Mouse (Mus musculus): Measurements from ENCODE around the gene Olfr1378. TPM values are rescaled to one million over a fixed set of nuclear protein-coding genes. Genes with fewer than 3 reads are reported as not detected.

Gene Olfr1378
- polyA plus RNA-seq, 1 experiment from 2014 or later = not detected

- H3K4me1 ChIP-seq (replicated peaks; ENCODE audit: control insufficient read depth, insufficient read depth, low read length) = no peaks in the 10 kb centered on the region
- 37% methylated on average over 14 of the region's 14 CpGs for WGBS
- no peaks in the 10 kb centered on the region for H3K36me3 ChIP-seq (ENCODE audit: control insufficient read depth, insufficient read depth)
- no peak for ATAC-seq
- no peaks in the 10 kb centered on the region for H3K9me3 ChIP-seq (ENCODE audit: control insufficient read depth)
- TF ChIP-seq CTCF (IDR thresholded peaks at IDR 0.05; ENCODE audit: low read depth) = peak; percentile 95
- H3K27ac ChIP-seq (ENCODE audit: low read depth, low read length) = no peak overlapping the region
- H3K27me3 ChIP-seq (replicated peaks; ENCODE audit: control insufficient read depth, insufficient read depth, low read length) = no peaks in the 10 kb centered on the region
- H3K4me2 ChIP-seq (replicated peaks; ENCODE audit: low read depth) = no peak overlapping the region
- H3K4me3 ChIP-seq (ENCODE audit: low read depth, low read length) = no peak overlapping the region
- H3K9ac ChIP-seq (ENCODE audit: low read depth, low read length) = no peak overlapping the region
These were observed 26.5 kb upstream of the Olfr1378 start for GRCm38 (mm10) chr11:50939621-50940366.

GRCm38 (mm10) chr11:50942386-50942785 lies 23.9 kb upstream of the Olfr1378 start:
- no peak for TF ChIP-seq CTCF (IDR thresholded peaks at IDR 0.05; ENCODE audit: low read depth)
- Histone ChIP-seq H3K4me1 (replicated peaks; ENCODE audit: control insufficient read depth, insufficient read depth, low read length) (no peaks in the 10 kb centered on the region), H3K27ac (ENCODE audit: low read depth, low read length) (no peak overlapping the region), H3K9me3 (ENCODE audit: control insufficient read depth) (no peaks in the 10 kb centered on the region), H3K9ac (ENCODE audit: low read depth, low read length) (no peak overlapping the region), H3K4me3 (ENCODE audit: low read depth, low read length) (no peak overlapping the region), H3K27me3 (replicated peaks; ENCODE audit: control insufficient read depth, insufficient read depth, low read length) (no peaks in the 10 kb centered on the region), H3K36me3 (ENCODE audit: control insufficient read depth, insufficient read depth) (no peaks in the 10 kb centered on the region), H3K4me2 (replicated peaks; ENCODE audit: low read depth) (no peak overlapping the region)
- no peak for ATAC-seq
- 59% methylated on average over 12 of the region's 12 CpGs for WGBS

- Histone ChIP-seq H3K4me3 (ENCODE audit: low read depth, low read length) (no peak within 1 kb of the TSS), H3K4me2 (replicated peaks; ENCODE audit: low read depth) (no peak within 1 kb of the TSS), H3K27ac (ENCODE audit: low read depth, low read length) (no peak within 1 kb of the TSS), H3K36me3 (ENCODE audit: control insufficient read depth, insufficient read depth) (no peaks in the 10 kb centered on the region), H3K27me3 (replicated peaks; ENCODE audit: control insufficient read depth, insufficient read depth, low read length) (no peaks in the 10 kb centered on the region), H3K9me3 (ENCODE audit: control insufficient read depth) (no peaks in the 10 kb centered on the region), H3K4me1 (replicated peaks; ENCODE audit: control insufficient read depth, insufficient read depth, low read length) (no peaks in the 10 kb centered on the region), H3K9ac (ENCODE audit: low read depth, low read length) (no peak within 1 kb of the TSS)
- ATAC-seq = no peak
- TF ChIP-seq CTCF (IDR thresholded peaks at IDR 0.05; ENCODE audit: low read depth) = no peak
- 83% methylated on average over 14 of the region's 14 CpGs for WGBS
These were observed 22.8 kb upstream of the Olfr1378 start, which contains the start of gene 4933414I15Rik for GRCm38 (mm10) chr11:50943506-50943905. Gene 4933414I15Rik (minus strand): TSS chr11:50943765.

GRCm38 (mm10) chr11:50952290-50952689 lies 14.0 kb upstream of the Olfr1378 start:
- H3K27me3 ChIP-seq (replicated peaks; ENCODE audit: control insufficient read depth, insufficient read depth, low read length) = no peaks in the 10 kb centered on the region
- no peak for ATAC-seq
- TF ChIP-seq CTCF (IDR thresholded peaks at IDR 0.05; ENCODE audit: low read depth) = no peak

GRCm38 (mm10) chr11:50953665-50954064 lies 12.7 kb upstream of the Olfr1378 start, which contains the start of gene Prop1:
Gene Prop1 (minus strand): TSS chr11:50953765.
- no peak within 1 kb of the TSS for H3K4me3 ChIP-seq (ENCODE audit: low read depth, low read length)
- H3K4me2 ChIP-seq (replicated peaks; ENCODE audit: low read depth) = no peak within 1 kb of the TSS
- WGBS = 76% methylated on average over 6 of the region's 6 CpGs
- no peaks in the 10 kb centered on the region for H3K36me3 ChIP-seq (ENCODE audit: control insufficient read depth, insufficient read depth)
- no peaks in the 10 kb centered on the region for H3K27me3 ChIP-seq (replicated peaks; ENCODE audit: control insufficient read depth, insufficient read depth, low read length)
- H3K9me3 ChIP-seq (ENCODE audit: control insufficient read depth) = no peaks in the 10 kb centered on the region
- H3K4me1 ChIP-seq (replicated peaks; ENCODE audit: control insufficient read depth, insufficient read depth, low read length) = no peaks in the 10 kb centered on the region
- H3K27ac ChIP-seq (ENCODE audit: low read depth, low read length) = no peak within 1 kb of the TSS
- no peak for ATAC-seq
- no peak within 1 kb of the TSS for H3K9ac ChIP-seq (ENCODE audit: low read depth, low read length)
- no peak for TF ChIP-seq CTCF (IDR thresholded peaks at IDR 0.05; ENCODE audit: low read depth)

More at GRCm38 (mm10) chr11:50952290-50952689, 14.0 kb upstream of the Olfr1378 start:
- H3K4me1 ChIP-seq (replicated peaks; ENCODE audit: control insufficient read depth, insufficient read depth, low read length) = no peaks in the 10 kb centered on the region
- no peaks in the 10 kb centered on the region for H3K36me3 ChIP-seq (ENCODE audit: control insufficient read depth, insufficient read depth)
- no peaks in the 10 kb centered on the region for H3K9me3 ChIP-seq (ENCODE audit: control insufficient read depth)
- no peak overlapping the region for H3K4me2 ChIP-seq (replicated peaks; ENCODE audit: low read depth)
- H3K9ac ChIP-seq (ENCODE audit: low read depth, low read length) = no peak overlapping the region
- no peak overlapping the region for H3K27ac ChIP-seq (ENCODE audit: low read depth, low read length)
- no peak overlapping the region for H3K4me3 ChIP-seq (ENCODE audit: low read depth, low read length)
- 59% methylated on average over 14 of the region's 14 CpGs for WGBS

- no peak for TF ChIP-seq CTCF (IDR thresholded peaks at IDR 0.05; ENCODE audit: low read depth)
- Histone ChIP-seq H3K36me3 (ENCODE audit: control insufficient read depth, insufficient read depth) (no peaks in the 10 kb centered on the region), H3K9me3 (ENCODE audit: control insufficient read depth) (no peaks in the 10 kb centered on the region), H3K4me2 (replicated peaks; ENCODE audit: low read depth) (no peak overlapping the region), H3K4me1 (replicated peaks; ENCODE audit: control insufficient read depth, insufficient read depth, low read length) (no peaks in the 10 kb centered on the region), H3K4me3 (ENCODE audit: low read depth, low read length) (no peak overlapping the region), H3K9ac (ENCODE audit: low read depth, low read length) (no peak overlapping the region), H3K27me3 (replicated peaks; ENCODE audit: control insufficient read depth, insufficient read depth, low read length) (no peaks in the 10 kb centered on the region), H3K27ac (ENCODE audit: low read depth, low read length) (no peak overlapping the region)
- 81% methylated on average over 2 of the region's 2 CpGs for WGBS
- ATAC-seq = no peak
These were observed 1.4 kb upstream of the Olfr1378 start for GRCm38 (mm10) chr11:50964886-50965285.
